Mouse (Mus musculus) cortical plate, adult 2 months (tissue): ENCODE measurements around the gene Slc26a10.

Source experiments
- CTCF ChIP-seq: fragments of 200-500 bp; IDR thresholded peaks from 2 replicates; pipeline ENCODE4 v1.5.1; 2011; ENCODE audit warnings: mild to moderate bottlenecking, control low read depth, low read length; ENCODE audit not compliant: insufficient read depth; ENCODE audit errors: extremely low read depth
- POLR2A ChIP-seq: fragments of 200-500 bp; IDR thresholded peaks from 2 replicates; pipeline ENCODE4 v1.6.1; 2011; ENCODE audit warnings: mild to moderate bottlenecking, low read length, control low read depth; ENCODE audit not compliant: insufficient read depth; ENCODE audit errors: extremely low read depth

GRCm38 (mm10) chr10:127141500-127141899 is 38.9 kb downstream of the Slc26a10 start:
- no peak for TF ChIP-seq CTCF
- no peak for TF ChIP-seq POLR2A
